Mouse (Mus musculus) stomach, embryonic 16.5 days (tissue): ENCODE data around the gene Gnl1. TPM values are rescaled to one million over a fixed set of nuclear protein-coding genes. Genes with fewer than 3 reads are reported as not detected.
"Not testable (repeated sequence)": the region's sequence is repeated elsewhere in the genome, so short reads cannot be mapped to it uniquely, and the experiment has no call there.

ENCODE experiments used
- ATAC-seq: fragments of 200-750 bp; cut with Nextera tagmentation; 2 replicates; pipeline ENCODE4 v1.8.0; 2017; ENCODE audit warnings: moderate number of reproducible peaks, moderate TSS enrichment; ENCODE audit not compliant: insufficient read depth, low FRiP score
- H3K27ac ChIP-seq: fragments of 300-500 bp; sonication (generic); 2 replicates; pipeline ENCODE4 v1.5.1; 2014; ENCODE audit warnings: low read length
- H3K27me3 ChIP-seq: fragments of 300-500 bp; sonication (generic); 2 replicates; pipeline ENCODE4 v1.6.1; 2014; ENCODE audit warnings: low read length, control low read depth, mixed read lengths; ENCODE audit not compliant: control insufficient read depth, insufficient read depth
- H3K36me3 ChIP-seq: fragments of 300-500 bp; sonication (generic); 2 replicates; pipeline ENCODE4 v1.6.1; 2014; ENCODE audit warnings: low read length; ENCODE audit not compliant: control insufficient read depth, insufficient read depth
- H3K4me1 ChIP-seq: fragments of 300-500 bp; sonication (generic); 2 replicates; pipeline ENCODE4 v1.6.1; 2014; ENCODE audit warnings: low read length, control low read depth, mixed read lengths; ENCODE audit not compliant: control insufficient read depth, insufficient read depth
- H3K4me2 ChIP-seq: fragments of 300-500 bp; sonication (generic); 2 replicates; pipeline ENCODE4 v1.6.1; 2014; ENCODE audit warnings: low read depth, low read length, mixed read lengths
- H3K4me3 ChIP-seq: fragments of 300-500 bp; sonication (generic); replicated peaks from 2 replicates; pipeline ENCODE4 v1.5.1; 2014; ENCODE audit warnings: mild to moderate bottlenecking, low read length
- H3K9ac ChIP-seq: fragments of 300-500 bp; sonication (generic); 2 replicates; pipeline ENCODE4 v1.6.1; 2014; ENCODE audit warnings: low read length
- H3K9me3 ChIP-seq: fragments of 300-500 bp; sonication (generic); replicated peaks from 2 replicates; pipeline ENCODE4 v1.6.1; 2016; ENCODE audit warnings: low read length, control low read depth; ENCODE audit not compliant: control insufficient read depth
- WGBS: fragments of 180-500 bp; shearing (Covaris S2); extraction: QIAGEN DNeasy Blood & Tissue Kit; methylation state at CpG from one replicate; pipeline ENCODE4 v1.1.7; 2014; 5-methylcytosine and 5-hydroxymethylcytosine counted together
- polyA plus RNA-seq: library from polyadenylated mRNA; unstranded; fragments of >200 nt; fragmentation: Nextera tagmentation; extraction: Ambion mirVana; gene quantifications from 2 replicates; pipeline ENCODE4 v1.2.1, GENCODE M21; 2015

Gnl1 gene
- polyA plus RNA-seq, 1 experiment from 2014 or later, result 45.0 TPM

DNA sequence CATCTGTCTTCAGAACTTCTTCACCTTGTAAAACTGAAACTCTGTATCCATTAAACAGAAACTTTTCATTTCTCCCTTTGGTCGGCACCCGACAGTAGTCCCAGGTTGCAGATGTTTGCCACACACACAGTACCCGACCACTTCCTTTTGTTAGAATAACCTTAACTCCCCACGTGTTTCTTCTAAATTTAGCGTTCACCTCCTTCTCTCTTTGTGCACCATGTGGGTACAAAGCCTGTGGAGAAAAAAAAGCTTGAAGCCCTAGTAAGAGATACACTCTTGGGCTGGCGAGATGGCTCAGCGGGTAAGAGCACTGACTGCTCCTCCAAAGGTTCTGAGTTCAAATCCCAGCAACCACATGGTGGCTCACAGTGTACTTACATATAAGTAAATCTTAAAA lies 19.7 kb downstream of the Gnl1 start:
- Histone ChIP-seq H3K27me3 (no peaks in the 10 kb centered on the region), H3K4me2 (no peak overlapping the region), H3K27ac (no peak overlapping the region), H3K9me3 (no peaks in the 10 kb centered on the region), H3K4me1 (peaks cover 12% of the 10 kb centered on the region), H3K9ac (no peak overlapping the region), H3K4me3 (no peak overlapping the region), H3K36me3 (no peaks in the 10 kb centered on the region)
- ATAC-seq, result no peak
- 78% methylated on average over 7 of the region's 7 CpGs for WGBS

DNA sequence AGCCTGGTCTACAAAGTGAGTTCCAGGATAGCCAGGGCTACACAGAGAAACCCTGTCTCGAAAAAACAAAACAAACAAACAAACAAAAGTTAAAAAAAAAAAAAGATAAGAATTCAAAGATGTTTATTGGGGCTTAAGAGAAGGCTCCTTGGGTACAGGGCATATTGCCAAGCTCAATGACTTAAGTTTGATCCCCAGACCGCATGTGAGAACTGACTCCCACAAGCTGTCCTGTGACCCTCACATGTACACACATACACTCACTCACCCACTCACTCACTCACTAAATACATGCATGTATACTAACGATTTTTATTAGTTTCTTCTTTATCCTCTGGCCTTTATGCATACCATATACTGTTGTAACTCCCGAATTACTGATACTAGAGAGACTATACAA lies 20.7 kb downstream of the Gnl1 start:
- no peak overlapping the region for H3K27ac ChIP-seq
- H3K9ac ChIP-seq, result no peak overlapping the region
- peaks cover 12% of the 10 kb centered on the region for H3K4me1 ChIP-seq
- ATAC-seq, result no peak
- no peak overlapping the region for H3K4me2 ChIP-seq
- no peaks in the 10 kb centered on the region for H3K36me3 ChIP-seq
- H3K4me3 ChIP-seq, result no peak overlapping the region
- WGBS, result 69% methylated on average over 4 of the region's 4 CpGs
- no peaks in the 10 kb centered on the region for H3K9me3 ChIP-seq
- no peaks in the 10 kb centered on the region for H3K27me3 ChIP-seq

DNA sequence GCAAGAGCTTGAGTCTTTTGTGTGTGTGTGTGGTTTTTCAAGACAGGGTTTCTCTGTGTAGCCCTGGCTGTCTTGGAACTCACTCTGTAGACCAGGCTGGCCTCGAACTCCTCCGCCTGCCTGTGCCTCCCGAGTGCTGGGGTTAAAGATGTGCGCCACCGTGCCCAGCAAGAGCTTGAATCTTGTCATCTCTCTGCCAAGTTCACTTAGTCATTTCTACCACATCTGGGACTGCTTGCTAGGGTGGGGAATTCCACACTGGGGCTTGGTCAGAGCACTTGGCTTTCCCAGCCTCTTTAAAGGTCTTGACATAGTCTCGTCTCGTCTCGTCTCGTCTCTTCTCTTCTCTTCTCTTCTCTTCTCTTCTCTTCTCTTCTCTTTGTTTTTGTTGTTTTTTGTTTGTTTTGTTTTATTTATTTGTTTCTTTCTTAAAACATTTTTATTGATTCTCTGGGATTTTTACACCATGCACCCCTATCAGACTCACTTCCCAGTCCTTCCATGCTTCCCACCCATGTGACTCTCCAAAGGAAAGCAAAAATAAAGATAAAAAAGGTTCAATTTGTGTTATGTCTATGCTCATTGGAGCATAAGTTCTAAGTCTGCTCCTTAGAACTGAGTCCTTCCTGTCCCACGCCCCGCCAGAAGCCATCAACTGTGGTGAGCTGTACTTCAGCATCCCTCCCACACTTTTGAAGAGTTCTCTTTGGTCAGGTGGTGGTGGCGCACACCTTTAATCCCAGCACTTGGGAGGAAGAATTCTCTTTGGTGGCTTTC lies 21.7 kb downstream of the Gnl1 start:
- ATAC-seq, result no peak
- H3K9me3 ChIP-seq, result 0 out of 2 replicates have a peak, but pooled peaks cover 4% of the 10 kb centered on the region
- H3K4me2 ChIP-seq, result no peak overlapping the region
- WGBS, result 90% methylated on average over 12 of the region's 12 CpGs
- H3K9ac ChIP-seq, result no peak overlapping the region
- no peaks in the 10 kb centered on the region for H3K36me3 ChIP-seq
- H3K27me3 ChIP-seq, result no peaks in the 10 kb centered on the region
- peaks cover 10% of the 10 kb centered on the region; the same call in 1 of the 2 replicates for H3K4me1 ChIP-seq
- H3K4me3 ChIP-seq, result no peak overlapping the region
- no peak overlapping the region for H3K27ac ChIP-seq

DNA sequence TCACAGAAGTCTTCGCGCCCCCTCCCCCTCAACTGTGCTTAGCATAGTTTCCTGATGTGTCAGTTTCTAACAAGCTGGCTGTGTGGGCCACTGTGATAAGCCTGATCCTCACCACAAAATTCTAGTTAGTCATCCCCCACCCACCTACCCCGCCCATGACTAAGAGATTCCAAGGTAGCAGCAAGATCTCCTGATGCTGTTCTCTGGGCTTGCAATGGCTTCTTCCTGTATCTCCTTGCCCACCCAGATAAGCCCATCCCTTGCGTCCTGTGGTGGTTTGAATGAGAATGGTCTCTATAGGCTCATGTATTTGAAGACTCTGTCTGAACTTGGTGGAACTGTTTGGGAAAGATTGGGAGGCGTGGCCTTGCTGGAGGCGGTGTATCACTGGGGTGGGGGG lies 22.3 kb downstream of the Gnl1 start:
- H3K36me3 ChIP-seq, result no peaks in the 10 kb centered on the region
- H3K4me3 ChIP-seq, result no peak overlapping the region
- no peak overlapping the region for H3K27ac ChIP-seq
- H3K27me3 ChIP-seq, result no peaks in the 10 kb centered on the region
- no peak overlapping the region for H3K4me2 ChIP-seq
- H3K9me3 ChIP-seq, result 0 out of 2 replicates have a peak, but pooled peaks cover 4% of the 10 kb centered on the region
- H3K9ac ChIP-seq, result no peak overlapping the region
- 0 out of 2 replicates have a peak, but pooled peaks cover 10% of the 10 kb centered on the region for H3K4me1 ChIP-seq
- no peak for ATAC-seq
- 92% methylated on average over 6 of the region's 6 CpGs for WGBS

DNA sequence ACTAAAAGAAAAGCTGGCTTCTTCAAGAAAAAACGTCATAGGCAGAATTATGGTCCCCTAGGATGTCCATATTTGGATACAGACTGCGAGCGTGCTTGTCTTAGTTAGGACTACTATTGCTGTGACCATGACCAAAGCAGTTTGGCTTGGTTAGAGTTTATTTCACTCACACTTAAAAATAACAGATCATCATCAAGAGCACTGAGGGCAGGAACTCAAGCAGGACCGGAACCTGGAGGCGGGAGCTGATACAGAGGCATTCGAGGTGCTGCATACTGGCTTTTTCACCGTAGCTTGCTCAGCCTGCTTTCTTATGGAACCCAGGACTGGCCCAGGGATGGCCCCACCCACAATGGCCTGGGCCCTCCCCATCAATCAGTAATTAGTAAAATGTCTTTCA lies 23.7 kb downstream of the Gnl1 start:
- H3K27ac ChIP-seq, result no peak overlapping the region
- no peaks in the 10 kb centered on the region for H3K36me3 ChIP-seq
- H3K9me3 ChIP-seq, result 0 out of 2 replicates have a peak, but pooled peaks cover 4% of the 10 kb centered on the region
- 0 out of 2 replicates have a peak, but pooled peaks cover 3% of the 10 kb centered on the region for H3K4me1 ChIP-seq
- H3K4me3 ChIP-seq, result no peak overlapping the region
- no peaks in the 10 kb centered on the region for H3K27me3 ChIP-seq
- H3K4me2 ChIP-seq, result no peak overlapping the region
- 94% methylated on average over 7 of the region's 7 CpGs for WGBS
- ATAC-seq, result no peak
- no peak overlapping the region for H3K9ac ChIP-seq

DNA sequence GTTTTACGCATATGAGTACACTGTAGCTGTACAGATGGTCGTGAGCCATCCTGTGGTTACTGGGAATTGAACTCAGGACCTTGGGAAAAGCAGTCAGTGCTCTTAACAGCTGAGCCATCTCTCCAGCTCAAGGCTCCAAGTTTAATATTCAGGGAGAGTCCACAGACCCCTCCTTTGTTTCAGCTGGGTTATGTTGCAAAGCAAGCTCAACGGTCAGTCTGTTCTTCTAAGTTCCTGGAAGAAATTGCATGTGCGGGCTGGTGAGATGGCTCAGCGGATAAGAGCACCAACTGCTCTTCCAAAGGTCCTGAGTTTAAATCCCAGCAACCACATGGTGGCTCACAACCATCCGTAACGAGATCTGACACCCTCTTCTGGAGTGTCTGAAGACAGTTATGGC lies 24.8 kb downstream of the Gnl1 start:
- not testable (repeated sequence) for H3K36me3 ChIP-seq, H3K4me3 ChIP-seq, H3K4me2 ChIP-seq, H3K27me3 ChIP-seq, H3K9ac ChIP-seq, H3K4me1 ChIP-seq, H3K27ac ChIP-seq, ATAC-seq, H3K9me3 ChIP-seq
- WGBS, result 88% methylated on average over 7 of the region's 7 CpGs

DNA sequence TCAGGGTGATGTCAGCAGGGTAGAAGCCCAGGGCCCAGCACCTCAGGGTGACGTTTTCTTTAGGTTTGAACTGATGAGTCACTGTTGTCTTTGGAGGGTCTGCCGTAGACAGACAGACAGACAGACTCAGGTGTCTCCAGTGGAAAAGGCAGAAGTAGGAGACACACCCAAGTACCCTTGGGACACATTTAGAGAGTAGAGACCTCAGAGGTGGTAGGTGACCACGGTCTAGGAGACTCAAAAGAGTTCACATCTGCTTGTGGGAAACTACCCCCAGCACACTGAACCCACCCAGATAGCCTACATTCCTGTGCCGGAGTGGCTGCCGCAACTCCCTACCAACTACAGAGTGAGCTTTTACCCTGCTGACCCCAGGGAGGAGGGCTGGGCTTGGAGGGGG lies 35.3 kb downstream of the Gnl1 start:
- Histone ChIP-seq H3K36me3 (peaks cover 11% of the 10 kb centered on the region; the same call in 1 of the 2 replicates), H3K27me3 (no peaks in the 10 kb centered on the region), H3K4me3 (no peak overlapping the region), H3K4me2 (no peak overlapping the region), H3K9ac (no peak overlapping the region), H3K4me1 (no peaks in the 10 kb centered on the region), H3K9me3 (no peaks in the 10 kb centered on the region), H3K27ac (no peak overlapping the region)
- no peak for ATAC-seq
- 92% methylated on average over 5 of the region's 5 CpGs for WGBS

DNA sequence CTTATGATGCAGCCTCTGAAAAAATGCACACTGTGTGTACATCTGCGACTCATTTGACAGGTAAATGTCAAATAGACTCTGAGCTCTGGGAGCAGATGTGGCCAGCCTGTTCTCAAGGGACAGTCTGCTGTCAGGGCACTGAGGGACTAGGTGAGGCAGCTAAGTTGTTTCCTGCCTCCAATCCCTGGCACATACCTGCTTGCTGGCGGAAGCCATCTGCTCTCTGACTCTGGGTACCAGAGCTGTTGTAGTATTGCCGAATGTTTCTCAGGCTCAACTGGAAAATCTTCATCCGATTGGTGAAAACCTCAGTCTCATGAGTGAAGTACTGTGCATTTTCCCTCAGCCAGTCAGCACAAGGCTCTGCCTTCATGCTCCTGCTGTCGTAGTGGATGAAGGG lies 37.4 kb downstream of the Gnl1 start:
- Histone ChIP-seq H3K27me3 (no peaks in the 10 kb centered on the region), H3K4me3 (no peak overlapping the region), H3K9ac (no peak overlapping the region), H3K4me1 (no peaks in the 10 kb centered on the region), H3K36me3 (peaks cover 11% of the 10 kb centered on the region; the same call in 1 of the 2 replicates), H3K9me3 (no peaks in the 10 kb centered on the region), H3K4me2 (no peak overlapping the region), H3K27ac (no peak overlapping the region)
- ATAC-seq, result no peak
- WGBS, result 83% methylated on average over 5 of the region's 5 CpGs

DNA sequence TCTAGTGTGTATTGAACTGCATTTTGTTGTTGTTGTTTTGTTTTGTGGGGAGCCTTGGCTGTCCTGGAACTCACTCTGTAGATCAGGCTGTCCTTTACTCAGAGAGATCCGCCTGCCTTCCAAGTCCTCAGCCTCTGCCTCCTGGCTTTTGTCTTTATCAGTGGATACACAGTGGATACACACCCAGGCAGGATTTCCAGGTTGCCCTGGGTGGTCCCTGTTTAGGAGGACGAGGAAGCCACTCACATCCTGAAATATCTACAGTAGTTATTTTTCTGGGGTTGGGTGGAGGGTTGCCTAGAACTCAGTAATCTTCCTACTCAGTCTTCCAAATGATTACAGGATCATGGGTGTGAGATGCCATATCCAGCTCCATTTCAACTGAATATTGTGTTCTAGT lies 39.3 kb downstream of the Gnl1 start:
- no peaks in the 10 kb centered on the region for H3K27me3 ChIP-seq
- H3K4me3 ChIP-seq, result no peak overlapping the region
- ATAC-seq, result no peak
- 49% methylated on average over 2 of the region's 2 CpGs for WGBS
- no peak overlapping the region for H3K27ac ChIP-seq
- H3K4me2 ChIP-seq, result no peak overlapping the region
- no peak overlapping the region for H3K9ac ChIP-seq
- no peaks in the 10 kb centered on the region for H3K9me3 ChIP-seq
- H3K36me3 ChIP-seq, result peaks cover 11% of the 10 kb centered on the region; the same call in 1 of the 2 replicates
- H3K4me1 ChIP-seq, result peaks cover 5% of the 10 kb centered on the region
